Mouse (Mus musculus) megakaryocyte, embryonic 14.5 days (primary cell): Measurements from ENCODE around the gene Slc25a45.

Experiments used
- FLI1 ChIP-seq: IDR thresholded peaks from 2 replicates; pipeline ENCODE4 v1.6.1; 2012; ENCODE audit warnings: low read length, inconsistent platforms, mixed read lengths
- GATA1 ChIP-seq: IDR thresholded peaks from 3 replicates; pipeline ENCODE4 v1.6.1; 2012; ENCODE audit warnings: mixed read lengths, low read length, inconsistent platforms, borderline replicate concordance

- no peak for TF ChIP-seq GATA1
- no peak for TF ChIP-seq FLI1
Measured at GRCm38 (mm10) chr19:5849843-5850527, 27.6 kb upstream of the Slc25a45 start.
